Mouse (Mus musculus) layer of hippocampus, postnatal 10 days (tissue): ENCODE data around the gene D430042O09Rik. TPM values are rescaled to one million over a fixed set of nuclear protein-coding genes. Genes with fewer than 3 reads are reported as not detected.

Source experiments
- DNase-seq, 2 experiments: peaks; one replicate each; pipeline ENCODE4 v3.0.0; 2021; ENCODE audit warnings: low spot score in 2 of 2
- total RNA-seq, 2 experiments: library from RNA; stranded (reverse); gene quantifications; 2 replicates each; pipeline ENCODE4 v1.2.3; 2021

The D430042O09Rik gene
- total RNA-seq, 2 experiments from 2014 or later, result 20.6 to 24.7 TPM

DNA sequence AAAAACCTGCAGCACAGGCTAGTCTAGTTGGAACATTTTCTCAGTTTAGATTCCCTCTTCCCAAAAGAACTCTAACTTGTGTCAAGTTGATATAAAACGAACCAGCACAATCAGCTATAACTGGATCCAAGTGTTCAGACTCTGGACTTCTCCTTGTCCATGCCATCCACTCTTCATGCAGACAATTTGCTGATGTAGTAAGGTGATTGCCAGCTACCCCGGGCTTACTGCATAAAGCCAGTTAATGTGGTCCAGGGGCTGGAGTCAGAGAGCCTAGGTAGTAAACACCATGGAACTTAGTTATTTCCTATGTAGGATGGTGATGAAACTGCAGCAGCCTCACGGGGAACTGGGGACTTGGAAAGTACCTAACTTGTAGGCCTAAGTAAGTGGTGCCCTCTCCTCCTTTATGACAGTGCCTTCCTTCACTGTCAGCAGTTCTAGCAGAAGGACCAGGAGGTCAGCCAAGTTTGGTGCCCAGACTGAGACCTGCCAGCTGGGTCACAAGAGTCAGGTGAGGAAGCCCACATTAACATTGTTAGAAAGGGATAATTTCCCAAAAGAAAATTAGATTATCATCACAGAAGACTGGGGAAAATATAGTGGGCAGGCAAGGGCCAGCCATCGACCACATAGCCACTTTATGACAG, 28.8 kb downstream of the D430042O09Rik start:
- DNase-seq, result no peak

- no peak for DNase-seq
These were observed 32.8 kb downstream of the D430042O09Rik start for GRCm38 (mm10) chr7:125740521-125740920.

DNA sequence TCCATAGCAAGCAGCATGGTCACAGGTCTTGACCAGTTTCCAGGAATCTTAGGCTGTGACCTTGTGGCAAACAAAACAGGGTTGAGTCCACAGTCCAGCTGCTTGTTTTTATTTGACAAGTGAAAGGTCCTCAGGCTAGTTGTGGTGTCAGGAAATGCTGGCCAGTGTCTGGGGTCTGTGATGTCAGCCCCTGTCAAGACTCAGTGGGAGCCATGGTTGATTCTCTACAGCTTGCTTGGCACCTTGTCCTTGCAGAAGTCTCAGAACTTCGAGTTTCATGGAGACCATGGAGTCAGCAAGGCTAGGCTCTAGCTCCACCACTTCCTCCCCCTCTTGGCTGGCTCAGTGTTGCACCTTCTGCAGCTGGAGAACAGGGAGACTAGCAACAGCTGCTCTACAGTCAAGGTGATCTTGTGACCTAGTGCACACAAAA, 33.6 kb downstream of the D430042O09Rik start:
- DNase-seq, result no peak

DNA sequence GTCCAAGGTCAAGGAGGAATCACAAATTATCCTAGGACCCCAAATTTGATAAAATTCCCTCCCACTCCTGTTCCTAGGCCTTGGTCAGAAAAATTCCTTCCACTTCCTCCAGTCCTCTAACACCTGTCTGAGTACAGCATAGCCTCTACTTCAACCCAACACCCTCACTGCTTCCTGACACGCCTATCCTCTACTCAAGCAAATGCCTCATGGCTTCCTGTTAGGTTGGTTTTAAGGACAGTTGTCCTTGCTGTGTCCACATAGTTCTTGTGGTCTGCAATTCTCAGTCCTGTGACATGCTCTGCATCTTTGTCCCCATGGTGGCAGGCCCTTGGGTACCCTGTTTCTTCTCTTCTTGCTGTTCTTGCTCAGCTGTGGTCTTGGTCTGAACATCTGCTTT, 37.1 kb downstream of the D430042O09Rik start:
- DNase-seq, result no peak

GRCm38 (mm10) chr7:125746621-125747315, 39.1 kb downstream of the D430042O09Rik start:
- DNase-seq, result no peak

- no peak for DNase-seq
These were observed 39.6 kb downstream of the D430042O09Rik start for GRCm38 (mm10) chr7:125747316-125747690.

GRCm38 (mm10) chr7:125748186-125748585, 40.5 kb downstream of the D430042O09Rik start:
- no peak for DNase-seq

GRCm38 (mm10) chr7:125752699-125753325, 45.1 kb downstream of the D430042O09Rik start:
- no peak for DNase-seq

- DNase-seq, result no peak
These were observed 45.6 kb downstream of the D430042O09Rik start for GRCm38 (mm10) chr7:125753326-125753715.

GRCm38 (mm10) chr7:125756806-125757205, 49.1 kb downstream of the D430042O09Rik start:
- no peak for DNase-seq

DNA sequence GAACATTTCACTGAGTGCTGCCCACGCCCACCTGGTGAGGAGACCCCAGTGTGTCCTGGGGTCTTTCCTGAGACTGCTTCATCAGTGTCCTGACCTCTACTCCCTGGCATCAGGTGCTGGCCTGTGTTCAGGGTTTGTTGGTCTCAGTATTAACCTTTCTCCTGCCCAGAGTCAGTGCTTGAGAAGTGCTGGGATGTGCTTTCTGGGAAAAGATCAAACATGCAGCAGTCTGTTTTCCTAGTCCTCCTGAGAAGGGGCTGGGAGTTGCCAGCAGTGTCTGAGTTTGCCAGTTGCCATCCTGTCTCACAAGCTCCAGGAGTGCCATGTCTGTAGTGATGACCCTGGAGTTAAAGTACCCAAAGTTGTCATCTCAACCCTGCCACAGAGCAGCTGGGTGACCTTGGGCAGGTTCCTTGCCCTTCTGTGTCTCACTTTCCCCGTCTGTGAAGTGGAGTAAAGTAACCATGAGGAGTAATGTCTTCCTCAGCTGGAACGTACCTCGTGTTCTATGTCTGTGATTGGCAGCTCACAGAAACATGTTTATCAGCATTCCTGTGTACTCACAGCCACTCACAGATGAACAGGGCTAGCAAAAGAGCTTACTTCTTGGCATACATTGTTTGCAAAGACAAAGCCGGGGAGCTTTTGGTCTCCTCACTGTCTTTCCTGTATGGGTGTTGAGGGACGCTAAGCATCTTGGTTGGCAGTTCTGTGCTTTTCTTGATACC, 50.4 kb downstream of the D430042O09Rik start:
- DNase-seq, result no peak

DNA sequence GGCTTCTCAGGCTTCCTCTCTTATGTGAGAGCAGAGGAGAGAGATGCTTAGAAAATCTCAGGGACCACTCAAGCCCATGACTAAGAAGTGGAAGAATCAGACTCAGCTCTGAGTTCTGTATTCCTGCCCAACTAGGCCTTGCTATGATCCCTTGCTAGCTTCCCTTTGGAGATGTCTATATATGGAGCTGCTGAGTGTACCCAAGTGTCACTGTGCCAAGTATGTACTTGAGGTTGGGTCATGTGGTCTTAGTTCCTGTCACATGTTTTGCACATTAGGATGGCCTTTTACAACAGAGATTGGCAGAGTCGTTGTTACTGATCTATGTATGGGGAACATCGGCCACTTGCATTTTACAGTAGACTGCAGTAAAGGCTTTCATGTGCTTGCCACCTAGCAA, 54.6 kb downstream of the D430042O09Rik start:
- DNase-seq, result no peak

- no peak for DNase-seq
These were observed 55.5 kb downstream of the D430042O09Rik start for GRCm38 (mm10) chr7:125762883-125763830.

- no peak for DNase-seq
These were observed 56.7 kb downstream of the D430042O09Rik start for GRCm38 (mm10) chr7:125764373-125764772.

DNA sequence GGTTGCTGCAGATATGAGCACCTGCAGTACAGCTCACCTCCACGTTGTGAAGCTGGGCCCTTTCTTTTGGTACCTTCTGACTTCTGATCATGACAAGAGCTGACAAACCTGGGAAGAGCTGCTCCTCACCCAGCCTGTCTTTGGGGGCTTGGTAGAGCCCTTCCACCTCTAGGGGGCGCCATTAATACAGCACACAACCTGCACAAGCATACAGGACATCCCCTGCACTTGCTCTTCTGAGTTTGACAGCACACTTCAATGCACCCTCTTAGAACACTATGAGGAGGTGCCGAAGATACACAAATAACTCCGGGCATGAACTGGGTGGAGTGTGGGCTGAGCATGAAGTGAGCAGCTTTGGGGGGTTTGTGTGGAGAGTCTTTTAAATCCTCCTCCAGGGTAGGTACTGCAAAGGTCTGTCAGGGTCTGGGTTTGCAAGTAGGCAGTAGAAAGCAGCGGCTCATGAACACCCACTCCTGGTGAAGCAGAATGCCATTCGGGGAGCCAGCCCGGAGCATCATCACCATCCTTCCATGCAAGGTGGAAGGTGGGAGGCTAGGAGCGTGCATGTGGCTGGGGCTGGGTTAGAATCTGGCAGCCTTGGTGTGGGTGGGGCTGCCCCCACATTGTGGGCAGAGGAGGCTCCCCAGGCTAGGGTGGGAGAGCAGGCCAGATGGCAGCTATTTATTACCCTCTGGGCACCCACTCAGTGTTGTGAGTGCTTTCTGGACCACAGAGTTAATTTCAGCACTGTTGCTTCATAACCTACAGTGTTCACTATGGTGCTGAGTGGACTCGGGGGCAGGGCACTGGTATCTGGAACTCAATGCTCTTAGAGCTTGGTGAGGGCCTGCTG, 59.5 kb downstream of the D430042O09Rik start:
- DNase-seq, result peak; percentile 67 to 77

DNA sequence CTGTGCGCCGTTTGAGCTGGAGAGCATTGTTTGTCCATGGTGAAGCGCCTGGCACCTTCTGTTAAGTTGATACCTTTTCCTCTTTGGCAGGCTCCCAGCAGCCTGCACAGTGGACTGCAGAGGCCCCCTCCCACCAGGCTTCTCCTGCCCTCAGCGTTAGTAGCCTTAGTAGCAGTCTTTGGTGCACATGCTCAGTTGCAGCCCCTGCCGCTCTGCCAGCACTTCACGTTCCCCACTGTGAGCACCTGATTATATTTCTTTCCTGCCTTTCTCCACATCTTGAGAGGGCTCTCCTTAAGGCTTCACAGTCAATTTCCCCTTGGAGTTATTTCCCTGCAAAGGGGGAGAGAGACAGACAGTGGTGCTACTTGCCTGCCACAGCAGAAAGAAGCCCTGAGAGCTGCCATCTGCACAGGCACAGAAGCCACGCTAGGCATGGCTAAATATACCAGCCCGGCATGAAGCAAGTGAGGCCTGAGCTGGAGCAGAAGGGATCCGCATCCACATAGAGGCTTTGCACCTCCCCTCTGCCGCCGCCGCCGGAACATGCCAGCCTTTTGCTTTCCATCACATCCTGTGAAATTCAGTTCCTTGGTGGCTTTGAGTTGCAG, 65.4 kb downstream of the D430042O09Rik start:
- DNase-seq, result peak in 1 of 2 experiments; percentile 24

DNA sequence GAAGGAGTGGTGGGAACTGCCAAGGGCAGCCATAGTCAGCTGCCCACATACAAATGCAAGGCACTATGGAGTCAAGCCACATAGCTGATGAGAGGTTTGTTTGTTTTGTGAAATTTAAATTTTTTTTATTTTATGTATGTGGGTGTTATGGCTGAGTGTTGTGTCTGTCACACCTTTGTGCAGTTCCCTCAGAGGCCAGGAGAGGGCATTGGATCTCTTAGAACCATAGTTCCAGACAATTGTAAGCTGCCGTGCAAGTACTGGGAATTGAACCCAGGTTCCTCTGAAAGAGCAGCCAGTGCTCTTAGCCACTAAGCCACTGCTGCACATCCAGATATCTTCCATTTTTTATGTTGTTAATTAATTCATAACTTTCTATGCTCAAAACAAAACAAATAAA, 75.5 kb downstream of the D430042O09Rik start:
- DNase-seq, result no peak

DNA sequence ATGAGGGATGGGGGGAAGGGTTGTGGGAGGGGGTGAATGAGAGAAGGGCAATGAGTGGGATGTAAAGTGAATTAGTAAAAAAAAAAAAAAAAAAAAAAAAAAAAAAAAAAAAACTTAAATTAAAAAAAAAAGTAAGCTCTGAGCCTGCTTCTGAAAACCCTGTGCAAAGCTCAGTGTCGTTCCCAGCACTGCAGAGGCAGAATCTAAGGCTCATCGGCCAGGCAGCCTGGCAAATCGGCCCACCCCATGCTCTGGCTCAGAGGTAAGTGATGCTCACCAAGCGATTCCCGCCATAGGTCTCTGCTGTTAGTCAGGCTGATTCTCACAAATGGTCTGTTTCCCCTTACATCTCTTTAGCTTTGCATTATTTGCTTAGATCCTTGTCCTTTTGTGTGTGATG, 78.4 kb downstream of the D430042O09Rik start:
- no peak for DNase-seq

GRCm38 (mm10) chr7:125787046-125787445, 79.4 kb downstream of the D430042O09Rik start:
- DNase-seq, result no peak
